Mouse (Mus musculus) hindbrain, postnatal 0 days (tissue): Measurements from ENCODE around the gene Gm5089. TPM values are rescaled to one million over a fixed set of nuclear protein-coding genes. Genes with fewer than 3 reads are reported as not detected.

Experiments used
- ATAC-seq: fragments of 200-750 bp; cut with Nextera tagmentation; 2 replicates; pipeline ENCODE4 v1.8.0; 2017; ENCODE audit warnings: mild to moderate bottlenecking, moderate TSS enrichment, moderate library complexity
- DNase-seq: peaks from one replicate; pipeline ENCODE4 v3.0.0-alpha.2; 2015; ENCODE audit warnings: low spot score
- H3K27ac ChIP-seq: fragments of 300-500 bp; sonication (generic); 2 replicates; pipeline ENCODE4 v1.5.1; 2014; ENCODE audit warnings: mild to moderate bottlenecking
- H3K27me3 ChIP-seq: fragments of 300-500 bp; sonication (generic); 2 replicates; pipeline ENCODE4 v1.6.1; 2014; ENCODE audit warnings: low read length, mixed read lengths; ENCODE audit not compliant: insufficient read depth
- H3K36me3 ChIP-seq: fragments of 300-500 bp; sonication (generic); 2 replicates; pipeline ENCODE4 v1.6.1; 2014; ENCODE audit warnings: low read length, mixed read lengths; ENCODE audit not compliant: insufficient read depth
- H3K4me1 ChIP-seq: fragments of 300-500 bp; sonication (generic); 2 replicates; pipeline ENCODE4 v1.6.1; 2014; ENCODE audit warnings: antibody characterized with exemption, low read length, mixed read lengths; ENCODE audit not compliant: insufficient read depth
- H3K4me2 ChIP-seq: fragments of 300-500 bp; sonication (generic); 2 replicates; pipeline ENCODE4 v1.6.1; 2014; ENCODE audit warnings: low read depth, mild to moderate bottlenecking, low read length, moderate library complexity, mixed read lengths
- H3K4me3 ChIP-seq: fragments of 300-500 bp; sonication (generic); 2 replicates; pipeline ENCODE4 v1.5.1; 2014; ENCODE audit warnings: low read length
- H3K9ac ChIP-seq: fragments of 300-500 bp; sonication (generic); replicated peaks from 2 replicates; pipeline ENCODE4 v1.6.1; 2014; ENCODE audit warnings: mild to moderate bottlenecking, low read length, moderate library complexity, mixed read lengths
- H3K9me3 ChIP-seq: fragments of 300-500 bp; sonication (generic); 2 replicates; pipeline ENCODE4 v1.6.1; 2016; ENCODE audit warnings: low read length, mixed read lengths
- CTCF ChIP-seq: IDR thresholded peaks from 2 replicates; pipeline ENCODE4 v1.5.1; 2016; ENCODE audit warnings: antibody characterized with exemption, control low read depth, low read depth
- WGBS: fragments of 180-500 bp; shearing (Covaris S2); extraction: QIAGEN DNeasy Blood & Tissue Kit; methylation state at CpG from one replicate; pipeline ENCODE4 v1.1.7; 2014; 5-methylcytosine and 5-hydroxymethylcytosine counted together
- polyA plus RNA-seq: library from polyadenylated mRNA; unstranded; fragments of >200 nt; fragmentation: Nextera tagmentation; extraction: Ambion mirVana; gene quantifications from 2 replicates; pipeline ENCODE4 v1.2.1, GENCODE M21; 2015
- total RNA-seq: library from RNA; depleted of rRNA; stranded (reverse); fragments of >200 nt; gene quantifications from 2 replicates; pipeline ENCODE4 v1.2.3, GENCODE M21; 2014

Gene Gm5089
- total and polyA plus RNA-seq, 2 experiments from 2014 or later, result 0.56 to 3.0 TPM

DNA sequence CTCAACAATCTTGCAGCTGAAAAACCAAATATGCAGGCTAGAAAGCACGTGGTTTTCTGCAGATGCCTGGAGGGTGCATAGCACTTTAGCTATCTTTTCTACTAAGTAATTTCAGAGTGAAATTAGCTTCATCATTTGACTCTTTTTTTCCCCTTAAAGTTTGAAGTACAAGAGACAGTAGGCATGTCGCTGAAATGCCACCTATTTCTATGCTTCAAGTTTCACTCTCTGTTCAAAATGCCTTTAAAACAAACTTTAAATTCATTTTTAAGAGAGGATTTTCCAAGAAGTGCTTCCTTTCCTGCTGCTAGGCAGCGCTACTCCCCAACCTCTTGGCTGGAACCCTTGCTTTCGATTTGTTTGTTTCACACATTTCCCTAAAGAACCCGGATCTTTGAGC, 38.1 kb upstream of the Gm5089 start:
- peak overlapping the region; percentile 61 for H3K4me2 ChIP-seq
- H3K9me3 ChIP-seq, result no peaks in the 10 kb centered on the region
- H3K27ac ChIP-seq, result peak overlapping the region; percentile 91
- no peak for TF ChIP-seq CTCF
- ATAC-seq, result no peak
- H3K27me3 ChIP-seq, result peaks cover 13% of the 10 kb centered on the region; the same call in 1 of the 2 replicates
- H3K9ac ChIP-seq, result peak overlapping the region; percentile 58
- WGBS, result 2% methylated on average over 5 of the region's 5 CpGs
- no peaks in the 10 kb centered on the region for H3K36me3 ChIP-seq
- peak overlapping the region; percentile 37; the same call in 1 of the 2 replicates for H3K4me3 ChIP-seq
- peak; percentile 58 for DNase-seq
- no peaks in the 10 kb centered on the region for H3K4me1 ChIP-seq

DNA sequence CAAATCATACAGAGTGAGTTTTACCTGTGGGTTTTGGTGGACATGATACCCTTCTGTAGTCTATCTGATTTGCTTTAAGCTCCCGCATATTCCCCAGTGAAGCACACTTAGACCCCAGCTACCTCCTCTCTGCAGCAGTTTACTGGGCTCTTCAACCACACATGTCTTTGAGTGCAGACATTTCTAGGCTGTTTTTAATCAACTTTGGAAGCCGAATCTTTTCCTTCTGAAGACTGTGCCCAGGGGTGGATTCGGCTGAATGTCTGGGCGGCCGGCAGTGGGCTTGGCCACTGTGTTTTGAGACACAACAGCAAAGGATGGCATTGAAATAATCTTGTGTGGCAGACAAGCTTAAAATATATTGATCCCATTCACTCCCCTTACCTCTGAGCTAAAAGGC, 36.5 kb upstream of the Gm5089 start:
- H3K36me3 ChIP-seq, result no peaks in the 10 kb centered on the region
- peak overlapping the region; percentile 68 for H3K4me2 ChIP-seq
- WGBS, result 16% methylated on average over 5 of the region's 5 CpGs
- peaks cover 13% of the 10 kb centered on the region; the same call in 1 of the 2 replicates for H3K27me3 ChIP-seq
- peak overlapping the region; percentile 69 for H3K27ac ChIP-seq
- H3K9me3 ChIP-seq, result no peaks in the 10 kb centered on the region
- peak overlapping the region; percentile 21 for H3K4me3 ChIP-seq
- H3K4me1 ChIP-seq, result no peaks in the 10 kb centered on the region
- ATAC-seq (no peak), DNase-seq (peak; percentile 23)
- TF ChIP-seq CTCF, result no peak
- peak overlapping the region; percentile 51 for H3K9ac ChIP-seq

GRCm38 (mm10) chr14:122486611-122487010, 35.7 kb upstream of the Gm5089 start:
- Histone ChIP-seq H3K4me3 (no peak overlapping the region), H3K27ac (peak overlapping the region; percentile 42; the same call in 1 of the 2 replicates), H3K9me3 (no peaks in the 10 kb centered on the region), H3K4me1 (no peaks in the 10 kb centered on the region), H3K9ac (peak overlapping the region; percentile 89), H3K36me3 (no peaks in the 10 kb centered on the region), H3K4me2 (peak overlapping the region; percentile 68), H3K27me3 (peaks cover 11% of the 10 kb centered on the region; the same call in 1 of the 2 replicates)
- ATAC-seq (no peak), DNase-seq (no peak)
- WGBS, result 11% methylated on average over 1 of the region's 1 CpGs
- no peak for TF ChIP-seq CTCF

- H3K36me3 ChIP-seq, result no peaks in the 10 kb centered on the region
- H3K27ac ChIP-seq, result peak overlapping the region; percentile 89
- H3K4me3 ChIP-seq, result peak overlapping the region; percentile 60
- H3K9ac ChIP-seq, result peak overlapping the region; percentile 89
- DNase-seq (peak; percentile 40), ATAC-seq (no peak)
- H3K9me3 ChIP-seq, result no peaks in the 10 kb centered on the region
- H3K4me1 ChIP-seq, result no peaks in the 10 kb centered on the region
- WGBS, result 8% methylated on average over 12 of the region's 12 CpGs
- H3K27me3 ChIP-seq, result 0 out of 2 replicates have a peak, but pooled peaks cover 3% of the 10 kb centered on the region
- H3K4me2 ChIP-seq, result peak overlapping the region; percentile 68
- TF ChIP-seq CTCF, result no peak
Observed at GRCm38 (mm10) chr14:122485635-122486181, 34.8 kb upstream of the Gm5089 start.

- peak overlapping the region; percentile 60 for H3K4me3 ChIP-seq
- ATAC-seq (peak; percentile 72), DNase-seq (peak; percentile 62)
- peak overlapping the region; percentile 68 for H3K4me2 ChIP-seq
- no peaks in the 10 kb centered on the region for H3K36me3 ChIP-seq
- no peaks in the 10 kb centered on the region for H3K9me3 ChIP-seq
- H3K4me1 ChIP-seq, result no peaks in the 10 kb centered on the region
- WGBS, result 9% methylated on average over 23 of the region's 24 CpGs
- TF ChIP-seq CTCF, result no peak
- H3K27ac ChIP-seq, result peak overlapping the region; percentile 89
- H3K9ac ChIP-seq, result peak overlapping the region; percentile 89
- H3K27me3 ChIP-seq, result 0 out of 2 replicates have a peak, but pooled peaks cover 3% of the 10 kb centered on the region
Observed at GRCm38 (mm10) chr14:122484844-122485551, 34.1 kb upstream of the Gm5089 start.

DNA sequence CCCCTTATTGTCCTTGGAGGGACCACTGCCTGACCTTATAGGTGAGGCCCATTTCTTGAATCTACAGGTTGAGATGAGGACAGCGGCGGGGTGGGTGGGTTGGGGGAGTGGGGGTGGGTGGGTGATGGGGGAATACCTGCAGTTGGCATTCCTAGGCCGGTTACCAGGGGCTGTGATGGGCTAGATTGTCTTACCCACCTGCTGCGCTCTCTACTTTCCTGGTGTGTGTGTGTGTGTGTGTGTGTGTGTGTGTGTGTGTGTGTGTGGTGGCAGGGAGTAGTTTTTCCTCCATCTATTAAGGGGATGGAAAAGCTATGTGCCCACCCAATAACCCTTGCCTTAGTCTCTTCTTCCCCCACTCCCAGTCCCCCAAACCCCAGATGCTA, 33.5 kb upstream of the Gm5089 start:
- DNase-seq, result no peak
- ATAC-seq, result peak; percentile 24; the same call in 1 of the 2 replicates
- no peak for TF ChIP-seq CTCF
- peak overlapping the region; percentile 68 for H3K4me2 ChIP-seq
- no peaks in the 10 kb centered on the region for H3K9me3 ChIP-seq
- peak overlapping the region; percentile 60 for H3K4me3 ChIP-seq
- H3K9ac ChIP-seq, result peak overlapping the region; percentile 89
- H3K4me1 ChIP-seq, result no peaks in the 10 kb centered on the region
- H3K27me3 ChIP-seq, result 0 out of 2 replicates have a peak, but pooled peaks cover 3% of the 10 kb centered on the region
- H3K36me3 ChIP-seq, result no peaks in the 10 kb centered on the region
- 13% methylated on average over 4 of the region's 4 CpGs for WGBS
- H3K27ac ChIP-seq, result peak overlapping the region; percentile 89
